Mouse (Mus musculus) CH12.LX (cell line): ENCODE results near the gene Ankrd33.

Source experiments
- CTCF ChIP-seq, 2 experiments: IDR thresholded peaks in 1 of 2; conservative IDR thresholded peaks in 1 of 2; 2 replicates each; pipeline ENCODE4 v1.5.1; 2011 to 2012; ENCODE audit warnings: low read depth in 2 of 2, low read length in 2 of 2, improper control_type of control experiment in 1 of 2, inconsistent platforms in 1 of 2, mild to moderate bottlenecking in 1 of 2, moderate library complexity in 1 of 2
- E2F4 ChIP-seq: IDR thresholded peaks from 2 replicates; pipeline ENCODE4 v1.6.1; 2011; ENCODE audit warnings: low read depth, low read length, improper control_type of control experiment; ENCODE audit not compliant: insufficient replicate concordance
- MAFK ChIP-seq: IDR thresholded peaks from 2 replicates; pipeline ENCODE4 v1.6.1; 2011; ENCODE audit warnings: low read length, improper control_type of control experiment; ENCODE audit not compliant: insufficient replicate concordance
- NRF1 ChIP-seq: IDR thresholded peaks from 2 replicates; pipeline ENCODE4 v1.6.1; 2014; ENCODE audit warnings: low read depth, mild to moderate bottlenecking, inconsistent platforms, low read length, improper control_type of control experiment, moderate library complexity
- POLR2A ChIP-seq: IDR thresholded peaks from 2 replicates; pipeline ENCODE4 v1.6.1; 2011; ENCODE audit warnings: low read depth, mild to moderate bottlenecking, improper control_type of control experiment, low read length
- POLR2AphosphoS2 ChIP-seq: IDR thresholded peaks from 2 replicates; pipeline ENCODE4 v1.6.1; 2011; ENCODE audit warnings: low read depth, low read length, improper control_type of control experiment
- SIN3A ChIP-seq: IDR thresholded peaks from 2 replicates; pipeline ENCODE4 v1.6.1; 2012; ENCODE audit warnings: low read length, improper control_type of control experiment, inconsistent platforms
- USF2 ChIP-seq: conservative IDR thresholded peaks from 2 replicates; pipeline ENCODE4 v1.6.1; 2011; ENCODE audit warnings: low read depth, low read length, improper control_type of control experiment
- ZNF384 ChIP-seq: IDR thresholded peaks from 2 replicates; pipeline ENCODE4 v1.6.1; 2012; ENCODE audit warnings: low read depth, low read length, improper control_type of control experiment, inconsistent platforms

DNA sequence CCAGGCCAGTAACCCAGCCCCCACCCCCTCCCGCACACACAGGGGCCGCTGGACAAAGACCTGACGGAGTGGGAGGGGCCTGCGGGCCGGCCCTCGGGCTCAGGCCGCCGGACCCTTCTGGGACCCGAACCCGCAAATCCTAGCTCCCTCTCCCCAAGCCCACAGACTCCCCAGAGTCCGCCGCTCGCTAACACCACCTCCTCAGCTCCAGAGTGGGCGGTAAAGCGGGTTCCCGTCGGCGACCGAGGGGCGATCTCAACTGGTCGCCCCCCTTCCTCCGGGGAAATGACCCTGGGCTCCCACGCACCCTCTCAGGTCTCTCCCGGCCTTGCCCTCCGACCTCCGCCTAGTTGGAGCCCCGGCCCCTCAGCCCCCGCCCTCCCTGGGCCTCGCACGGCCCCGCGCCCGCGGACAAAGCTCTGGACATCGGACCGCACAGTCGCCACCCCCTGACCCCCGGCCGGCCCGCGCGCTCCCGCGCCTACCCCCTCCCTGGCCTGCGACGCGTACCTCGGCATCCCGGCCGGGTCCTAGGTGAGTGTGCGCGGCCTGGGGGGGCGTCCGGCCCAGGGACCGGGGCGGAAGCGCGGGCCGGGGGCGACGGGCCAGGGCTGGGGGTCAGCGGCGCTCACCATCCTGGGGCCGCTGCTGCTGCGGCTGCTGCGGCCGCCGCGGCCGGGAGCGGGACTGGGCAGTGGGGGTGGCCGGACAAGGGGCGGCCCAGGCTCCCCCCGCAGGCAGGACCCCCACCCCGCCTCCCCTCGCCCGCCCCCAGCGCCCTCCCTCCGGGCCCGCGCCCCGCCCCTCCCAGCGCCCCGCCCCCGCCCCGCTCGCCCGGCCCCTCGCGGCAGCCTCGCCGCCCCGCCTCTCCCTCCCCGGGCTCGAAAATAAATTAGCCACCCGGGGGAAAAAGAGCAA is 37.5 kb upstream of the Ankrd33 start, which contains the start of gene Fignl2:
- TF ChIP-seq CTCF (conservative IDR thresholded peaks at IDR 0.05 in 1 of 2, IDR thresholded peaks at IDR 0.05 in 1 of 2; ENCODE audit: low read depth in 2 of 2, low read length in 2 of 2) (no peak), POLR2AphosphoS2 (no peak), USF2 (no peak), POLR2A (no peak), E2F4 (no peak), ZNF384 (no peak), MAFK (no peak), NRF1 (no peak), SIN3A (no peak)
